Mouse (Mus musculus) ES-Bruce4 (cell line): ENCODE measurements around the gene Gstp3. TPM values are rescaled to one million over a fixed set of nuclear protein-coding genes. Genes with fewer than 3 reads are reported as not detected.
"Not testable (repeated sequence)": the region's sequence is repeated elsewhere in the genome, so short reads cannot be mapped to it uniquely, and the experiment has no call there.

Source experiments
- H3K27ac ChIP-seq: 2 replicates; pipeline ENCODE4 v1.5.1; 2012; ENCODE audit warnings: low read length, inconsistent platforms; ENCODE audit not compliant: insufficient read depth
- H3K27me3 ChIP-seq: 2 replicates; pipeline ENCODE4 v1.6.1; 2012; ENCODE audit warnings: mild to moderate bottlenecking, low read length, inconsistent platforms; ENCODE audit not compliant: control insufficient read depth, poor library complexity, insufficient read depth, severe bottlenecking
- H3K36me3 ChIP-seq: 2 replicates; pipeline ENCODE4 v1.6.1; 2012; ENCODE audit warnings: inconsistent platforms, mild to moderate bottlenecking, low read length, moderate library complexity; ENCODE audit not compliant: control insufficient read depth, poor library complexity, insufficient read depth, severe bottlenecking
- H3K4me1 ChIP-seq: one replicate; pipeline ENCODE4 v1.8.1; 2011; ENCODE audit warnings: low read length; ENCODE audit not compliant: control insufficient read depth, insufficient read depth
- H3K4me3 ChIP-seq: 2 replicates; pipeline ENCODE4 v1.5.1; 2011; ENCODE audit warnings: low read depth, mild to moderate bottlenecking, low read length
- H3K9ac ChIP-seq: 2 replicates; pipeline ENCODE4 v1.6.1; 2012; ENCODE audit warnings: low read depth, mild to moderate bottlenecking, inconsistent platforms; ENCODE audit not compliant: poor library complexity, severe bottlenecking
- H3K9me3 ChIP-seq: replicated peaks from 2 replicates; pipeline ENCODE4 v1.6.1; 2012; ENCODE audit warnings: mild to moderate bottlenecking, low read length, inconsistent platforms; ENCODE audit not compliant: control insufficient read depth, poor library complexity, insufficient read depth, severe bottlenecking
- CTCF ChIP-seq: IDR thresholded peaks from one replicate; pipeline ENCODE4 v1.8.1; 2011; ENCODE audit warnings: low read depth, low read length
- EP300 ChIP-seq: IDR thresholded peaks from 2 replicates; pipeline ENCODE4 v1.6.1; 2011; ENCODE audit warnings: low read depth, low read length; ENCODE audit not compliant: insufficient read depth
- POLR2A ChIP-seq: IDR thresholded peaks from one replicate; pipeline ENCODE4 v1.8.1; 2011; ENCODE audit warnings: low read length; ENCODE audit not compliant: insufficient read depth
- polyA plus RNA-seq: library from polyadenylated mRNA; stranded (reverse); fragments of >200 nt; gene quantifications from 2 replicates; pipeline ENCODE4 v1.2.4, GENCODE M21; 2011; ENCODE audit warnings: low read depth; ENCODE audit not compliant: missing spikeins, insufficient read depth, insufficient read length

Gstp3 gene
- polyA plus RNA-seq, 1 experiment, result 0.91 TPM

DNA sequence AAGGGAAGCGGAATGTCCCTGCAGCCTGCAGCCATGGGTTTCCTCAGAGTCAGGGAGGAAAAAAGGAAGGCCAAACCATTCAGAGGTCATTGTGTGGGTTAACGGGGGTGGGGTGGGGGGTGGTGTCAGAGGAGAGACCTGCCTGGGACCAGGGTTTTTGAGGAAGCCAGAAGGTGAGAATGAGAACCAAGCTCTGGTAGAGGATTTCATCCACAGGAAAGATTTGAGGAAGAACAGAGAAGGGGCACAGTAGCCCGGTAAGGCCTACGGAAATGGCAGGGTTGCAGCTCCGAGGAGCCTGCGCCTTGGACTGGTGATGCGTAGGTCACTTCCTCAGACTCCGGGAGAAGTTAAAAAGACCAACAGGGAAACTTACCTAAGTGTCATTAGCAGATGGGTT, 11.4 kb upstream of the Gstp3 start:
- Histone ChIP-seq H3K36me3 (no peaks in the 10 kb centered on the region), H3K4me1 (no peaks in the 10 kb centered on the region), H3K9ac (0 out of 2 replicates have a peak overlapping the region, but pooled peaks have one; percentile 42), H3K27ac (no peak overlapping the region), H3K27me3 (no peaks in the 10 kb centered on the region), H3K4me3 (no peak overlapping the region), H3K9me3 (0 out of 2 replicates have a peak, but pooled peaks cover 2% of the 10 kb centered on the region)
- TF ChIP-seq CTCF (no peak), EP300 (no peak), POLR2A (no peak)

DNA sequence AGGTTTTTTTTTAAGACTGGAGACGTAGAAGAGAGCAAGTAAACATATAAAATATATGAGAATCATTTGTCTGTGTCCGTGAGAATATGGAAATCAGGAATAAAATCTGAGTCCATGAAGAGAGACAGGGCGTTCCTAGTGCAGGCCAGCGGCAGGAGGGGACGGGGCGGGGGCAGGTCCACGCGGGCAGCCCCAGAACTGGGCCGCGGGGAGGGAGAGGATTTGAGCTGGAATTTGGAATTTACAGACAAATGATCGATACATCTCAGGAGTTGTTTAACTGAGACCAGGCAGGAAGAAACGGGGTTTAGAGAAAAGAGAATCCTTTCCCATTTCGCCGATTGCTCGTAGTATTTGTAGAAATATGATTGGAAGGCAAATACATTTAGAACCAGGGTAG, 10.9 kb upstream of the Gstp3 start:
- no peak for TF ChIP-seq POLR2A
- no peak for TF ChIP-seq CTCF
- TF ChIP-seq EP300, result no peak
- H3K27me3 ChIP-seq, result no peaks in the 10 kb centered on the region
- no peaks in the 10 kb centered on the region for H3K36me3 ChIP-seq
- H3K9me3 ChIP-seq, result 0 out of 2 replicates have a peak, but pooled peaks cover 2% of the 10 kb centered on the region
- 0 out of 2 replicates have a peak overlapping the region, but pooled peaks have one; percentile 42 for H3K9ac ChIP-seq
- H3K27ac ChIP-seq, result no peak overlapping the region
- no peak overlapping the region for H3K4me3 ChIP-seq
- no peaks in the 10 kb centered on the region for H3K4me1 ChIP-seq

DNA sequence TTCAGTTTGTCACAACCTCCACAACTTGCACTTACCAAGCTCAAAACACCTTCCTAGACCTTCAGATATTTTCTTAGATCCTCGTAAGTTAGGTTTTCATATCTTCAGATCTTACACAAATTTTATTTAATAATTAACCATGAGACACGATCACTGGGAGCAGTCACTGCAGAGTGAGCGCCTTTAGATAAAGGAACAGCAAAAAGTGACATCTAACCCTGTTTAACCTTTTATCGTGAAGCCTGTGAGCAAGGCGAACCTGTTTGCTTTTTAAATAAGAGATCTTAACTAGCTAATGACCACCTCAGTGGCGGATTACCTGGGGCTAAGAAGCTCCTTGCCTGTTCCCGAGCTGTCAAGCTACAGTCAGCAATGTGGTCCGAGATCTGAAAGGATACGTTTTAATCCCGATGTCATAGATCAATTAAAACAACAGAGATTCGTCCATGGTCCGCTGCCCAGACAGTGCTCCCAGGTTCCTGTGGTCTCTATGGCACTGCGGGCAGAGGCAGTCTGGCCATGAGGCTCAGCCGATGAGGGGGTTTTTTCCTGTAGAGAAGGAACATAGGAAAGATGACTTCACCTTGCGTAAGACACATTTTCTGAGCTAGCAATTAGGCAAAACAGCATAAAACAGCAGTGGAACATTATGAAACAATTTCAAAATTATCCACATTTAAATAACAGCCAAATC, 9.5 kb upstream of the Gstp3 start:
- Histone ChIP-seq H3K27me3 (no peaks in the 10 kb centered on the region), H3K4me1 (no peaks in the 10 kb centered on the region), H3K4me3 (no peak overlapping the region), H3K27ac (no peak overlapping the region), H3K9ac (no peak overlapping the region), H3K36me3 (no peaks in the 10 kb centered on the region), H3K9me3 (0 out of 2 replicates have a peak, but pooled peaks cover 2% of the 10 kb centered on the region)
- TF ChIP-seq POLR2A, result no peak
- TF ChIP-seq EP300, result no peak
- TF ChIP-seq CTCF, result no peak

DNA sequence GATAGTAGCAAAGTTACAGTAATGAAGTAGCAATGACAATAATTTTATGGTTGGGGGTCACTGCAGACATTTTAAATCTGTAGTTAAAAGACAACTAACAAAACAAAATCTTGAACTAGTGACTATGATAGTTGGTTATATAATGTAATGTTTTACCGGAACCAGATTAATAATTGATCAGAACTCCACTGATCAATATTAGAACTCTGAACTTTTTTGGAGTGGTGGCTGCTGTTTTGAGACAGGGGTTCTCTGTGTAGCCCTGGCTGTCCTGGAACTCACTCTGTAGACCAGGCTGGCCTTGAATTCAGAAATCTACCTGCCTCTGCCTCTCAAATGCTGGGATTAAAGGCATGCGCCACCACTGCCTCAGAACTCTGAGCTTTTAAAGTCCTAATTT, 8.9 kb upstream of the Gstp3 start:
- H3K9me3 ChIP-seq, H3K4me1 ChIP-seq, H3K9ac ChIP-seq, H3K4me3 ChIP-seq, H3K36me3 ChIP-seq, H3K27ac ChIP-seq, H3K27me3 ChIP-seq: not testable (repeated sequence)

DNA sequence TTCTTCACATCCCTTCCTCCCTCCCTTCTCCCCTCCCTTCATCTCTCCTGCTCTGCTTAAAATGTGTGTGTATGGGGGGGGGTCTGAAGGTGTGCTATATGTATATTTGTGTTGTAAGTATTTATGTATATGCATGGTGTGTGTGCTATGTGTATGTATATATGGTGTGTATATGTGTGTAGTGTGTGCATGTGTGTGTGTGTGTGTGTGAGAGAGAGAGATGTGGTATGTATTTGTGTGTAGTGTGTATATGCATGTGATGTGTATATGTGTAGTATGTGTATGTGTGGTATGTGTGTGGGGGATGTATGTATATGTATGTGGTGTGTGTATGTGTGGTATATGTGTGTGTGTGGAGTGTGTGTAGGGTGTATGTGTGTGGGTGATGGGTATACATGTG, 7.5 kb upstream of the Gstp3 start:
- H3K27me3 ChIP-seq, result no peaks in the 10 kb centered on the region
- TF ChIP-seq CTCF, result no peak
- H3K9me3 ChIP-seq, result 0 out of 2 replicates have a peak, but pooled peaks cover 2% of the 10 kb centered on the region
- H3K36me3 ChIP-seq, result no peaks in the 10 kb centered on the region
- H3K4me3 ChIP-seq, result no peak overlapping the region
- no peak overlapping the region for H3K27ac ChIP-seq
- H3K4me1 ChIP-seq, result no peaks in the 10 kb centered on the region
- no peak overlapping the region for H3K9ac ChIP-seq

DNA sequence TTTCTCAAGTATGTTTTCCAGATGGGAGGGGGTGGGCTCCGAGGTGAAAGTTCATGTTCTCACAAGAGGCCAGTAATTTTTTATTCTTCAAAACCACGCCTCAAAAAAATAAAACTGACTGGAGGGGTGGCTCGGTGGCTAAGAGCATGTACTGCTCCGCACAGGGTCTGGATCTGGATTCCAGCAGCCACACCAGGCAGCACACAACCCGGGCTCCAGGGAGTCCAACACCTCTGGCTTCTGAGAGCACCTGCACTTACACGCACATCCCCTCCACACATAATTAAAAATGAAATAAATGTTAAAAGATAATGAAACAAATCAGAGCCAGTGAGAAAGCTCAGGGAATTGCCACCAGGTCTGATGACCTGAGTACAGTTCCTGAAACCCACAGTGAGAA, 6.9 kb upstream of the Gstp3 start:
- TF ChIP-seq EP300, result no peak
- no peak for TF ChIP-seq POLR2A
- TF ChIP-seq CTCF, result no peak
- Histone ChIP-seq H3K27ac (no peak overlapping the region), H3K9ac (no peak overlapping the region), H3K36me3 (no peaks in the 10 kb centered on the region), H3K4me3 (no peak overlapping the region), H3K27me3 (no peaks in the 10 kb centered on the region), H3K9me3 (0 out of 2 replicates have a peak, but pooled peaks cover 2% of the 10 kb centered on the region), H3K4me1 (no peaks in the 10 kb centered on the region)

DNA sequence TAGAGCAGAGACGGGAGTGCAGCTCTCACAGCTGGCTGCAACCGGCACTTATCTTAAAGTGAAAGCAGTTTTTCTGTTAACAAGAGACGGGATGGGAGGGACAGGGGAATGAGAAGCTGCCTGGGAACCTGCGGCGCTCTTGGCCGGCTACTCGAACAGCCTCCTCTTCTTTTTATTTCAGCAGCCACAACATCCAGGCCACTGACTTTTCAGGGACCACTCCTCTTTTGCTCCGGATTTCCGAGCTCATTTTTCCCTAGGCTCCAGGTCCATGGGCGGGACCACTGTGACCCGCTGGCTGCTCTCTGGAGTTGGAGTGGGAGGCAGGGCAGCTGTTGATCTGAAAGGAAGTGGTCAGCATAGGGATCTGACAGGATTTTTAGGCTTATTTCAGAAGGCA, 5.1 kb upstream of the Gstp3 start:
- not testable (repeated sequence) for H3K9ac ChIP-seq, H3K36me3 ChIP-seq, H3K27ac ChIP-seq, H3K27me3 ChIP-seq, H3K4me3 ChIP-seq, H3K4me1 ChIP-seq, H3K9me3 ChIP-seq

DNA sequence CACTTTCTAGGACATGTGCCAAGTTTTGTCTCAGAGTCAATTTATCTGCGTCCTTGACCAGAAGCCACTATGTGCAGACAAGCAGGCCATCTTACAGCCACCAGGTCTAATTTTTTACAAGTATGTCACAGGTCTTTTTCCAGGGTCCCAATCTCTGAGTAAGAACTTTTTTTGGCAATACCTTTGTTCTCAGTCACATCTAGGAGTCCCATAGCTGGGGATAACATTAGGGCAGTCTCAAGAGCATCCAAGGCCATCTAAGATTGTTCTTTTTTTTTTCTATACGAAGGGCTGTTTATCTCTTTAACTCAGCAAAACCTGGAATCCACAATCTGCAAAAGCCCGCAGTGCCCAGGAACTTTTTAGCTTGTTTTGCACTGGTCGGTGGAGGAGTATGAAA, 4.0 kb upstream of the Gstp3 start:
- H3K9ac ChIP-seq, H3K27me3 ChIP-seq, H3K9me3 ChIP-seq, H3K27ac ChIP-seq, H3K4me1 ChIP-seq, H3K4me3 ChIP-seq, H3K36me3 ChIP-seq: not testable (repeated sequence)
